Mouse (Mus musculus) cerebral cortex, adult 2 months (tissue): Measurements from ENCODE around the gene Prkd2.

Source experiments
- WGBS: fragments of 180-500 bp; shearing (Covaris S2); methylation state at CpG from one replicate; pipeline ENCODE4 v1.1.7; 2018; 5-methylcytosine and 5-hydroxymethylcytosine counted together

Gene Prkd2

DNA sequence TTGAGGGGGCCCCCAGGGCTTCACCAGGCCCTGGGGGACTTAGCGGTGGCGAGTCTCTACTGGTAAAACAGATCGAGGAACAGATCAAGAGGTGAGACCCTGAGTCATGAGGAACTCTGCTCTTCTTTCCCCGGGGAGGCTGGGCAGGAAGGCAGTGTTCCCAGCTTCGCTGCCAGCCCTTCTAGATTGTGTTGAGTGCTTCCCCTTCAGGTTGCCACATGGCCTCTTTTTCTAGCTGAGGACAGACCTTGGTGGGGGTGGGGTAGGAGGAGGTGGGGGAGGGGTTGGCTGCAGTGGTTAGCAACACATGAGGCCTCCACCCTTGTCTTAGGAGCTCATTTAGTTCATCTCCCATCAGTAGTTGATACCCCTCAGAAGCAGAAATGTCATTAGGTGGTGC is 16.1 kb upstream of the Prkd2 start:
- 60% methylated on average over 5 of the region's 5 CpGs for WGBS

DNA sequence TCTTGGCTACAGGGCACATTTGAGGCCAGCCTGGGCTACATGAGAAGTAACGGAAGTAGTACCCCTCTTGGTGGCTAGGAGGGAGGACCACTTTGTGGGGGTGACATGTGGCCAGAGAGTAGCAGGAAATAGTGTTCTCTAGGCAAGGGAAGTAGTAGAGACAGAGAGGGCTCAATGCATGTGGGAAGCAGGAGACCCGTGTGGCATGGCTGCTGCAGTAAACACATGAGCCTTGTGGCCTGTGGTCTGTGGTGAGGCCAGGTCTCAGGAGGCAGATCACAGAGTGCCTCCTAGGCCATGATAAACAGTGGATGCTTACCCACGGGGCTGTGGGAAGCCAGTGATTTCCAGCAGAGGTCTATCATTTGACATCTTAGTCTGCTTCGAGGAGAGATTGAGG is 15.4 kb upstream of the Prkd2 start:
- WGBS = 52% methylated on average over 4 of the region's 4 CpGs

DNA sequence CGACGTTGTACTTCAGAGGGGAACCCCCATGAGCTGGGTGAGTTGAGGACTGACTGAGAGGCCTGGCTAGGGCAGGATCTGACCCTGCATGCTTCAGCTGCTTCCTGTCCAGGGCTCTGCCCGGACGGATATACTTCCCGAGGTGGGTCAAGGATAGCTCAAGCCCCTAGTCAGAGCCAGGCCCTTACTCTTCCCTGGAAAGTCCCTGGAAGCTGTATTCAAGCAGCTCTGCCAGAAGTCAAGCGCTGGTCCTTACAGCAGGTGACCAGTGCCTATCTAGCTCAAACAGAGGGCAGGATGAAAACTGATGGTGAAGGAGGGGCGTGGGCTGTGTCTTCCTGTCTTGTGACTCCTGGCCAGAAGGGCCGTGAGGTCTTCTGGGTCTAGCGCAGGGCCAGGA is 12.3 kb upstream of the Prkd2 start:
- WGBS = 71% methylated on average over 9 of the region's 9 CpGs

DNA sequence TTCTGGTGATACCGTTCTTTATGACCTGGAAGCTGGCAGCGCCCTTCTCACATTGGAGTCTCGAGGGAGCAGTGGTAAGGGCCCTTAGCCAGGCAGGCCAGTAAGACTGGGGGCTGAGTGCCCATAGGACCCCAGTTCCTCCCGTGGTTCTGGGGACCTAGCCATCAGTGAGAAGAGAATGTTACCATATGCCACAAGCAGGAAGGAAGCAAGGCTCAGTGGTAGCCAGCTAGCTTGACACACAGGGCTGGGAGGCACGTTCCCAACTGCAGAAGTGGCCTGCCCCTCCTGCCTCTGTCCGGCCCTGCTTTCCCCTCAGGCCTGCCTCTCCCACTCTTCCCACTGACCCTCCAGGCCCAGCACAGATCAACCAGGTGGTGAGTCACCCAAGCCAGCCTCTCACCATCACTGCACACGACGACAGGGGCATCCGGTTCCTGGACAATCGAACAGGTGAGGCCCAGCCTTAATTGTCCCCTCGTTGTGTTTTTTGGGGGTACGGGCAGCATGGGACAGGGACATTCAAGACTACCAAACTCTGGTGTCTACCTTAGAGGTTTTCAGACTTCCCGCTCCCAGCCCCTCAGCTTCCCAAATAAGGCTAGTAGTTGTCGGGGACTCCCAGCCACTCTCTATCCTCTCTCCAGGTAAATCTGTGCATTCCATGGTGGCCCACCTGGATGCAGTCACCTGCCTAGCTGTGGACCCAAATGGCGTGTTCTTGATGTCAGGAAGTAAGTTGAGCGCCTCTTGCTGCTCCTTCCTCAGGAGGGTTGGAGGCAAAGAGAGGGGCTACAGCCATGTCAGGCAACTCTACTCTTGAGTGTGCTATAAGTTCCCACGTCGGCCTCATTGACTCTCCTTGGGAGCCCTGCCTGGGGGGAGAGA is 4.5 kb upstream of the Prkd2 start:
- WGBS = 87% methylated on average over 18 of the region's 18 CpGs

DNA sequence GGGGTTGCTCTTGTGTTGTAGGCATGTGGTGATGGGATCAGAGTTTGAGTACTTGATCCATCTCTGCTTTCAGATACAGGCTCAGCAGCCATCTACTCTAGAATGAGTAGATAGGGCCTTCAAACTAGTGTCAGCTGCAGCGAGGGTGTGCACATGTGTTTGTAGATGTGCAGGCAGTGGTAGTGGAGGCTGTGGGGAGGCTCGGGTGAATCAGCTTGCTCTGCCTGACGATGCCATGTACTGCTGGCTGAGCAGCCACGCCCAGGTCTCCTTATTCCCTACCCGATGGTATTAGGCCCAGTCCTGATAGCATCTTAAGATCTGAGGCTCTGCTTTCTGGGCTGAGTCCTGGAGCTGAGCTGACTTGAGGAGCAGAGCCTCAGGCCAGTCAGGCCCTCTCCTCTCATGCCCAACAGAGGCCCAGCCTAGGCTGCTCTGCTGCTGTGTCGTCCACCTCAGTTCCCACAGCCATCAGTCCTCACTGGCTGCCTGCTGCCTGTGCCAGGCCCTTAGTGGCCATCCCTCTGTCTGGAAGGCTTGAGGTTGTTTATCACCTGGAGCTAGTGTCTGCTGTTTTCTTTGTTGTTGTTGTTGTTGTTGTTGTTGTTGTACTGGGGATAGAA is 3.8 kb upstream of the Prkd2 start:
- 67% methylated on average over 6 of the region's 6 CpGs for WGBS

DNA sequence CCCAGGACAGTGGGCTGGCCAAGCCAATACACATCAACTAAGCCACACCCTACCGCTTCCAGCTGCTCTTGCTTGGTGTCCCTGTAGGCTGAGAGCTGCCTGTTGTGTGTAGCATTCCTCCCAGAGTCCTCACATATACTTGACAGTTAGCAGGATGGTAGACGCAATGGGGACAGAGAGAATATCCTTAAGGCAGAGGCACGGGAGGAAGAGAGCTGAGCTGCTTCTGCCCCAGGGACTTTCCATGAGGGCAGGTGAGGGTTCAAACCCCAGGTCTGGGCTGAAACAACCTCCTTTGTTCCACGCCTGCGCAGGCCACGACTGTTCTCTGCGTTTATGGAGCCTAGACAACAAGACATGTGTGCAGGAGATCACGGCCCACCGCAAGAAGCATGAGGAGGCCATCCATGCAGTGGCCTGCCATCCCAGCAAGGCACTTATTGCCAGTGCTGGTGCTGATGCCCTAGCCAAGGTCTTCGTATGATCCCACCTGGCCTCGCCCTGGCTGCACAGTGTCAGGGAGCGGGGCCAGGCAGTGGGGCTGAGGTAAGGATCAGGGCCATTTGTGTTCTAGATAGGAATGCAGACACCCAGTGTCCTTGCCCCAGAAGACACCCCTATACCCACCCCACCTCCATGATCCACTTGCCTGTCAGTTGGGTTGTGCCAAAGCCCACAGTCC is 3.1 kb upstream of the Prkd2 start:
- 90% methylated on average over 12 of the region's 12 CpGs for WGBS

DNA sequence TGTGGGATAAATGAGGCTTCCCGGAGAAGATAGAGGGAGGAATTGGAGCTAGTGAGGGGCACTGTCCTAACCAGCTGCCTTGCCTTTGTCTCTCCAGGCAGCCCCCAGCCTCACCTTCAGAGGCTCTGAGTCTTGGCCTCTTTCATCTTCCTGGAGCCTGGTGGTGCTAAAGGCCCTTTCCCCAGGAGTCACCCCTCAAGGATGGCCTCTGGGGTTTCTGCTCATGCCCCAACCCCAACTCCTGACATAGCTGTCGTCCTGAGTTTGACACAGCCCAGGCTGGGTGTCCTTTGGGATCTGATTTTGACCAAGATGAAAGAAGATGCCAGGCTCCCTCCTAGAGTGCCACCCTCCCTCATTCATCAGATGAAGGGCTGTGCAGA is 2.6 kb upstream of the Prkd2 start:
- WGBS = 93% methylated on average over 2 of the region's 2 CpGs

DNA sequence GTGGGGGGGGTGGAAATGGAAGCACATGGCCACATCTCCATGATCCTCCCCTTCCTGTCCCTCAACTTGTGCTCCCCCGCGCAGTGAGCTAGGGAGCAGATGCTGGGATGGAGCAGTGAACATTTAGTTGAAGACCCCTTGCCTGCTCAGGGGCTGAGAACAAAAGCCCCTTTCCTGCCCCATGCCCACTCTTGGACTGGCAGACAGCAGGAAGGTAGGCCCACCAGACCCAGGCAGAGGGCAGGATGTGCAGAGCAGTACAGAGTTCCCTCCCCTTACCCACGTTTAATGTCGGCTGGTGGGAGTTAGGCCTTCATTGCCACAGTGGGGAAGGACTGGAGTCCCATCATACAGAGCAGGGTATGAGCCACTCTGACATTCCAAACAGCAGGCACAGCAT is 1.6 kb upstream of the Prkd2 start:
- 70% methylated on average over 4 of the region's 4 CpGs for WGBS

DNA sequence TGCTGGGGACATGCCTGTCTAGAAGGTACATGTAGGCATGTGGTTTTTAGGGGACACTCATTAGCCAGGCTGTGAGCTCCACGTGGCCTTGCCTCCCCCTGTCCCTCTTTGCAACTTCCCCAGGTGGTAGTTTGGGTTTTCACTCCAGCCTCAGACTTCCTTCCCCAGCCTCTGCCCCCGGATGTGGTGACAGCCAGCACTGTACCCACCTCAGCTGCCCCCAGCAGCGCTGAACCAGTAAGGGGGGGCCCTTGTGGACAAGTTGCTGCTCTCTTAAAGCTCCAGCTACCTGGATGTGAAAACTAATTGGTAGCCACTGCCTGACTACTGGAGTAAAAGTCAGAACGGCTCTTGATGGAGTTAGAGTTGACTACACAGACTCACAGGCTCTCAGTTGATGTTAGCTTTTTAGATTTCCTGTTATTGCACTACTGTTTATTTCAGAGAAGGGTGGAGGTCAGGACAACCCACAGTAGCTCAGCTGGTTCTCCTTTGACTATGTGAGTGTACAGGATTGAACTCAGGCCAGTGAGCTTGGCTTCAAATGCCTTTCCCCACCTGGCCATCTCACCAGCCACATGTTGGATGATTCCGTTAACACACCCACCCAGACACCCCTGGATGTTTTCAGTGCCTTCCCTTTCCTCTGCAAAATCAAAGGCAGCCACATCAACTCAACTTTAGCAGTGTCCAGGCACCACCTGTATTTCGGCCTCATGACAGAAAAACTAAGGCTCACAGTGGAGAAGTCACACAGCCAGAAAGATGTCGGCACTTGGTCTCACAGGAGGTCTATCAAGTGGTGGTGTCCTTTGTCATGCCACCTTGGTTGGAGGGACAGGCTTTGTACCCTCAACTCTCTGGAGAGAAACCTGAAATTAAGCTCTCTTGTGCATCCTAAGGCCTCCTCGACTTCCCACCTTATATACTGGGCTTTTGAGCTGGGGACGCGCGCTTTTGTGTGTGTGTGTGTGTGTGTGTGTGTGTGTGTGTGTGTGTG is 841 bp upstream of the Prkd2 start:
- whole genome bisulfite sequencing = 34% methylated on average over 11 of the region's 11 CpGs

DNA sequence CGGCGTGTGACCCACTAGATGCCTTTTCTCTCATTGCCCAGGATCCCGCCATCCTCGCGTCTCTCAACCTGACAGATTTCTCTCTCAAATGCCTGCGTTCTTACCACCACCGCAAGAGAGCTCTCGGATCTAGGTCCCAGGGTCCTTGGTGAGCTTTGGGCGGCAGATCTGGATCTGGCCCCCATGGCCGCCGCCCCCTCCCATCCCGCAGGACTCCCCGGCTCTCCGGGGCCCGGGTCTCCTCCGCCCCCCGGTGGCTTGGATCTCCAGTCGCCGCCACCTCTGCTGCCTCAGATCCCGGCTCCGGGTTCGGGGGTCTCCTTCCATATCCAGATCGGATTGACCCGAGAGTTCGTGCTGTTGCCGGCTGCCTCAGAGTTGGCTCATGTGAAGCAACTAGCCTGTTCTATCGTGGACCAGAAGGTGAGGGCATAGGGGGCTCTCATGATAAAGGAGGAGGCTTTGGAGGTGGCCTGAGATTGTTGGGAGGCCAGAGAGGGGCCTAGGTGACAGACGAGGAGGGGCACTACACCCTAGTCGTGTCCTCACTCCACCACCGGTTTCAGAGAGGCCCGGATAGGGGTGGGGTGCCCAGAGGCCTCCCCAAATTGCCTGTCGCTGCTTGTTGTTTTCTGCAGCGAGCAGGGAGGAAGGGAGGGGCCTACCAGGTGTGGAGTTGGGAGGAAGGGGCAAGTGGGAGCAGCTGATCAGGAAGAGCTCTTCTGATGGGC is 904 bp downstream of the Prkd2 start:
- WGBS = 7% methylated on average over 33 of the region's 33 CpGs

DNA sequence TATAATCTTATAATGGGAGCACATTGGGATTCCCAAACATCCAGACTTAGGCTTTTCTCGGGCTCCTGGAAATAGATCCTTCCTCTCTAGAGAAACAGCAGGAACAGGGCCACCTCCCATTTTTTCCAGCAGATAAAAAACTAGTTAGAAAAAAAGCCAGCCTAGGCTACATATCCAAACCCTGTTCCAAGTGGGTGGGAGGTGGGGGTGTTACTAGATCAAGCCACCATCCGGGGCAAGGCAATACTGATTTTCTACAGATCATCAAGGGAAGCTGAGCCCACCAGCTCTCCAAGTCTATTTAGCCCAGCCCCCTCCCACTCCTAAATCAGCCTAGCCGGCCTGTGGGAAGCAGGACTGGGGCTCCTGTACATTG is 2.0 kb downstream of the Prkd2 start:
- WGBS = 38% methylated on average over 3 of the region's 3 CpGs

DNA sequence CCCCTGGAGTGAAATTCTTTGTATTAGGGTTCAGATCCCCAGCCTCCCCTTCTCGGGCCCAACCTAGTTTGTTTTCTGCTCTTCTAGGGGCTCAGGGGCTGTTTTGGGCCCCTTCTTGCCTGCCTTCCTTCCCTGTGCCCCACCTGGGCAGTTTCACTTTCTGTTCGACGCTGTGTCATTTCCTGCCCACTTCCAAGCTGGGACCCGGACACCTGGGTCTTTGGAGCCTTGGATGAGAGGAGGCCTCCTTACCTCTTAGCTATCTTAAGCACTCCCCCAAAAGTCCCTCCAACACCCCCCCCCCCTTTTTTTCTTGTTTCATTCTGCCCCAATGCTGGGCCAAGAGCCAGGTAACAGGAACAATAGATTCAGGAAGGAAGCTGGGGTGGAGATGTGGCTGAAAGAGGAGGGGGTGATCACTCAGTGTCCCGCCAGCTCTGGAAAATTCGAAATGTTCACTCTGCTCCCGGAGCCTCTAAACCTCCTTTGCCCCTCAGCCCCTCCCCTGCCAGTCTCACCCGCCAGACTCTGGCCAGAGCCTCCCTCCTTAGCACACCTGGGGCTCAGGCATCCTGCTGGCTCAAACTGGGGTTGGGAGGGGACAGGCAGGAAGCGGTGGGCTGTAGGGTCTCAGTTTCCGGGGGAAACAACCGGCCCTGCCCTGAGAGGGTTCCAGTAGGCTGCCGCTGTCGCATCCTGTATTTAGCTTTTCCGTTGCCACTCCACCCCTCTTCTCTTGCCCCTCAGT is 2.5 kb downstream of the Prkd2 start:
- WGBS = 51% methylated on average over 14 of the region's 14 CpGs

DNA sequence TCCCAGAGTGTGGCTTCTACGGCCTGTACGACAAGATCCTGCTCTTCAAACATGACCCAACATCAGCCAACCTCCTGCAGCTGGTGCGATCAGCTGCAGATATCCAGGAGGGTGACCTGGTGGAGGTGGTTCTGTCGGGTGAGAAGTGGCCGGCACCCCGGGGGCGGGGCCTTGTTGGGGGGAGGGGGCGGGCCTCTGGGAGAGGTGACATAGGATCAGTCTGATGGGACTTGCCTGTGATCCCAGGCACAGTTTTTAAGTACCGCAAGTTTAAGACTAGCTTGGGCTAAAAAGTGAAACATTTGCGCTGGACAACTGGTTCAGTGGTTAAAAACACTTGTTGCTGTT is 3.1 kb downstream of the Prkd2 start:
- 49% methylated on average over 10 of the region's 10 CpGs for WGBS

DNA sequence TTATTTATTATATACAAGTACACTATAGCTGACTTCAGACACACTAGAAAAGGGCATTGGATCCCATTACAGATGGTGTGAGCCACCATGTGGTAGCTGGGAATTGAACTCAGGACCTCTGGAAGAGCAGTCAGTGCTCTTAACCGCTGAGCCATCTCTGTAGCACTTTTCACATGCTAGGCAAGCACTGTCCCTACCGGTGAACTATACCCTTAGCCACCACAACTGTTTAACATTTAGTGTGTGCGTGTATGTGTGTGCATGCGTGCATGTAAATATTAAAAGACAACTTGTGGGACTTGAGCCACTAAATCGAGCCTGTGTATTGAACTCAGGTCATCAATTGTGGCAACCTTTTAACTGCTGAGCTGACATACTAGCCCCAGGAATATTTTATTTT is 4.1 kb downstream of the Prkd2 start:
- 98% methylated on average over 5 of the region's 5 CpGs for WGBS

DNA sequence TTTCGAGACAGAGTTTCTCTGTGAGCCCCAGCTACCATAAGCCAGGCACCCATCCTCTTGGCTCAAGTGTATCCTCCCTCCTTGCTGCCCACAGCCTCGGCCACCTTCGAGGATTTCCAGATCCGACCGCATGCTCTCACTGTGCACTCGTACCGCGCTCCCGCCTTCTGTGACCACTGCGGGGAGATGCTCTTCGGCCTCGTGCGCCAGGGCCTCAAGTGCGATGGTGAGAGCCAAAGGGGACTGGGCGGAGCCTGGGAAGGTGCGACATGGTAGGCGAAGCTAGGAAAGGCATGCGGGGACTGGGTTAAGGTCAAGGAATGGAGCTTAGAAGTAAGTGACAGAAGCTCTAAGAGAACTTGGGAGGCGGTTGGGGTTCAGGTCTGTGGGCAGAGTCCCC is 4.8 kb downstream of the Prkd2 start:
- WGBS = 90% methylated on average over 19 of the region's 19 CpGs

DNA sequence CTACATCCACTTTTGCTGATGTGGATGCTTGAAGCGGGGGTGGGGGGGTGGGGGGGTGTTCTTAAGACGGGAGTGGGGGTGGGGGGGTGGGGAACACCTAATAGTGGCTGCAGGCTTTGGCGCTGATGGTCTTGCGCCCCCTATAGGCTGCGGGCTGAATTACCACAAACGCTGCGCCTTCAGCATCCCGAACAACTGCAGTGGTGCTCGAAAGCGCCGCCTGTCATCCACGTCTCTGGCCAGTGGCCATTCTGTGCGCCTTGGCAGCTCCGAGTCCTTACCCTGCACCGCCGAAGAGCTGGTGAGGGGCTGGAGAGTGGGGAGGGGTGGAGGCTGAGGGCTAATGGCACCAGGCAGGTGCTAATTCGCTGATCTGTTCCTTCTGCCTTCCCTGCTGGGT is 5.9 kb downstream of the Prkd2 start:
- 21% methylated on average over 17 of the region's 17 CpGs for WGBS

DNA sequence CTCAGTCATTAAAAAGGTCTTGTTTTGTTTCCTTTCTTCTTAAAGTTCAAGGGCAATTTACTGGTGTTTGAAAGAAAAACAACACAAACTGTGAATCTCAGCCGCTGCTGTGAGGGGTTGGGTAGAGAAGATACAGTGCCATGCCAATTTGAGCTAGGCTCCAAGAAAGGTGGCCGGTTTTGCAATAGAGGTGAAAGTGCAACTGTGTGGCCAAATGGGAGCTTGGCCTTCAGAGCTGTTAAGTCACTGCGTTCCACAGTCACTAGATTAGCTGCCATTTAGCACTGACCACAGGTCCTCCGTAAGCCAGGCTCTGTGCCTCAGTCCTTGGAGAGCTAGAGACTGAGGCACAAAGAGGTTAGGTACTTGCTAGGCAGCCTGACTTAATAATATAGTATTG is 8.9 kb downstream of the Prkd2 start:
- WGBS = 97% methylated on average over 4 of the region's 4 CpGs

DNA sequence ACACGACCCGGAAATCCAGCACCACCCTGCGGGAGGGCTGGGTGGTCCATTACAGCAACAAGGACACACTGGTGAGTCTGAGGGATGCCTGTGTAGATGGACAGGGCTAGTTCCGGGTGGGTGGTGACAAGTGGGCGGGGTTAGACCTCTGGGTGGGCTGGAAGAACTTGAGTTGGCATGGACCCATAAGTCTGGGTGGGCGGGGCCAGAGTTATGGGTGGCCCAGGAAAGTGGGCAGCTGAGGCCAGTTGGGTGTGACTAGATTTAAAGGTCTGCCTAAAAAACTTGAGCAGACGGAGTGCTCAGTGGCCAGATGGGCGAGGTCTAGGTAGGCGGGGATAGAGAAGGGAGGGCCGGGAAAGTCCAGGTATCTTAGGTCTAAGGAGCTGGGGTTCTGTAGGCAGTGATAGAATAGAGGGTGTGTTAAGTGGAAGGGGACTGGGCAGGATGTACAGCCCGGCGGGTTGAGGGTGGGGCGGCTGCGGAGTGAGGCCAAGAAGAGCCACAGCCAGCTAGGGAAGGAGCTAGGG is 10.7 kb downstream of the Prkd2 start:
- WGBS = 71% methylated on average over 14 of the region's 14 CpGs

DNA sequence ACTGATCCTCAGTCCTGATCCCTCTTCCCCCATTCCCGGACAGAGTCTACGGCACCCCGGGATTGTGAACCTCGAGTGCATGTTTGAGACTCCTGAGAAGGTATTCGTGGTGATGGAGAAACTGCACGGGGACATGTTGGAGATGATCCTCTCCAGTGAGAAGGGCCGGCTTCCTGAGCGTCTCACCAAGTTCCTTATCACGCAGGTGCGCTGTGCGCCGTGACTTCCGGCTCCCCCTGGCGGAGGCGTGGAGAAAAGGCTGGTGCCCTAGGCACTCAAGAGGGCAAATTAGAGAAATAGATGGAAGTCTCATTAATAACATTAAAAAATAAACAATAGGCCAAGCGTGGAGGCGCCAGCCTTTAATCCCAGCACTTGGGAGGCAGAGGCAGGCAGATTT is 15.6 kb downstream of the Prkd2 start:
- 42% methylated on average over 17 of the region's 17 CpGs for WGBS
